Mouse (Mus musculus): Measurements from ENCODE around the gene Gm6793.

DNA sequence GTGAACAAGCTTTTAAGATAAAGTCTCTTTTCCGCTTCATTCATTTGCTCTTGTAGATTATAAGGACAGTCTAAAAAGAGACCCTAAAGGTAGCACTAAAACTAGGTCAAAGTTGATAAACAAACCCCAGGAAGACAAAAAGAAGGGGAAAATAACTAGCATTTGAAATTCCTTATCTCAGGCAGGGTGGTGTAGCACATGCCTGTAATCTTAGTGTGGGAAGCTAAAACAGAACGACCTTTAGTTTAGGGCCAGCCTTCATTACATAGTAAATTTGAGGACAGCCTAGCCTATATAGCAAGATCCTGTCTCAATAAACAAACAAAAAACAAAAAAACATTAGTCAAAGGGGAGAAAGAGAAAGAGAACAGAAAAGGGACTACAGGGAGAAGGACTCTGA lies 7.2 kb downstream of the Gm6793 start:
- TF ChIP-seq CTCF (IDR thresholded peaks at IDR 0.05; ENCODE audit: low read depth) (no peak), EP300 (IDR thresholded peaks at IDR 0.05; ENCODE audit: low read depth) (no peak)
